Mouse (Mus musculus) kidney, adult 11 months (tissue): ENCODE results near the gene Ksr2.

Experiments used
- DNase-seq: peaks from one replicate; pipeline ENCODE4 v3.0.0; 2022

The Ksr2 gene

GRCm38 (mm10) chr5:117697589-117697988 is 283.8 kb downstream of the Ksr2 start:
- no peak for DNase-seq

GRCm38 (mm10) chr5:117704371-117704770 is 290.6 kb downstream of the Ksr2 start:
- no peak for DNase-seq

- DNase-seq = no peak
Measured at GRCm38 (mm10) chr5:117706633-117707032, 292.8 kb downstream of the Ksr2 start.

GRCm38 (mm10) chr5:117709306-117709705 is 295.5 kb downstream of the Ksr2 start:
- DNase-seq = no peak

- no peak for DNase-seq
Measured at GRCm38 (mm10) chr5:117711636-117712035, 297.8 kb downstream of the Ksr2 start.

GRCm38 (mm10) chr5:117712207-117712606 is 298.4 kb downstream of the Ksr2 start:
- DNase-seq = no peak

- DNase-seq = no peak
Measured at GRCm38 (mm10) chr5:117717120-117717519, 303.3 kb downstream of the Ksr2 start.

GRCm38 (mm10) chr5:117723316-117723715 is 309.5 kb downstream of the Ksr2 start:
- no peak for DNase-seq

- no peak for DNase-seq
Measured at GRCm38 (mm10) chr5:117726548-117726947, 312.7 kb downstream of the Ksr2 start.

- no peak for DNase-seq
Measured at GRCm38 (mm10) chr5:117727138-117727537, 313.3 kb downstream of the Ksr2 start.

GRCm38 (mm10) chr5:117731311-117731710 is 317.5 kb downstream of the Ksr2 start:
- no peak for DNase-seq

- no peak for DNase-seq
Measured at GRCm38 (mm10) chr5:117744654-117745178, 330.9 kb downstream of the Ksr2 start.

GRCm38 (mm10) chr5:117749353-117749752 is 335.6 kb downstream of the Ksr2 start:
- peak; percentile 65 for DNase-seq

- DNase-seq = no peak
Measured at GRCm38 (mm10) chr5:117757696-117758482, 344.1 kb downstream of the Ksr2 start.

- DNase-seq = no peak
Measured at GRCm38 (mm10) chr5:117761181-117761832, 347.5 kb downstream of the Ksr2 start.

GRCm38 (mm10) chr5:117764496-117764895 is 350.7 kb downstream of the Ksr2 start:
- peak; percentile 90 for DNase-seq

GRCm38 (mm10) chr5:117779175-117779574 is 365.4 kb downstream of the Ksr2 start:
- DNase-seq = no peak

GRCm38 (mm10) chr5:117780681-117781080 is 366.9 kb downstream of the Ksr2 start, which contains the start of gene Nos1:
TSS of gene Nos1 (plus strand) at chr5:117781032.
- peak; percentile 32 for DNase-seq

GRCm38 (mm10) chr5:117781178-117781577 is 367.4 kb downstream of the Ksr2 start:
- DNase-seq = no peak

GRCm38 (mm10) chr5:117790071-117790470 is 376.3 kb downstream of the Ksr2 start:
- DNase-seq = no peak

- no peak for DNase-seq
Measured at GRCm38 (mm10) chr5:117791875-117792274, 378.1 kb downstream of the Ksr2 start.

- no peak for DNase-seq
Measured at GRCm38 (mm10) chr5:117800849-117801248, 387.0 kb downstream of the Ksr2 start.

GRCm38 (mm10) chr5:117802071-117802521 is 388.3 kb downstream of the Ksr2 start:
- DNase-seq = no peak

- no peak for DNase-seq
Measured at GRCm38 (mm10) chr5:117803551-117803950, 389.8 kb downstream of the Ksr2 start.
